Mouse (Mus musculus) heart, adult 2 months (tissue): ENCODE measurements around the gene Ecm2. TPM values are rescaled to one million over a fixed set of nuclear protein-coding genes. Genes with fewer than 3 reads are reported as not detected.

Experiments
- DNase-seq, 2 experiments: peaks; one replicate each; pipeline ENCODE4 v3.0.0; 2021
- H3K27ac ChIP-seq: fragments of 200-600 bp; 2 replicates; pipeline ENCODE4 v1.8.1; 2022
- H3K27me3 ChIP-seq: fragments of 200-500 bp; 2 replicates; pipeline ENCODE4 v1.6.1; 2012; ENCODE audit warnings: mild to moderate bottlenecking, low read length, inconsistent platforms, mixed read lengths; ENCODE audit not compliant: control insufficient read depth, insufficient read depth
- H3K36me3 ChIP-seq: fragments of 200-500 bp; 2 replicates; pipeline ENCODE4 v1.6.1; 2012; ENCODE audit warnings: low read length, inconsistent platforms; ENCODE audit not compliant: control insufficient read depth, insufficient read depth
- H3K4me1 ChIP-seq: fragments of 200-500 bp; 2 replicates; pipeline ENCODE4 v1.6.1; 2011; ENCODE audit warnings: low read length; ENCODE audit not compliant: control insufficient read depth, insufficient read depth
- H3K4me3 ChIP-seq: fragments of 200-600 bp; 2 replicates; pipeline ENCODE4 v1.8.1; 2022
- H3K79me2 ChIP-seq: fragments of 200-500 bp; replicated peaks from 2 replicates; pipeline ENCODE4 v1.6.1; 2012; ENCODE audit warnings: mild to moderate bottlenecking, inconsistent platforms, low read length, moderate library complexity, mixed read lengths; ENCODE audit not compliant: control insufficient read depth, insufficient read depth
- H3K9ac ChIP-seq: fragments of 200-500 bp; 2 replicates; pipeline ENCODE4 v1.6.1; 2012; ENCODE audit warnings: low read depth, mild to moderate bottlenecking, control low read depth, inconsistent platforms, low read length, mixed read lengths
- CTCF ChIP-seq: fragments of 200-600 bp; IDR thresholded peaks from 2 replicates; pipeline ENCODE4 v1.8.1; 2022; ENCODE audit warnings: antibody characterized with exemption, mild to moderate bottlenecking, moderate library complexity
- EP300 ChIP-seq: fragments of 200-500 bp; IDR thresholded peaks from 2 replicates; pipeline ENCODE4 v1.6.1; 2011; ENCODE audit warnings: low read depth, low read length, control low read depth; ENCODE audit not compliant: insufficient read depth
- POLR2A ChIP-seq: fragments of 200-500 bp; IDR thresholded peaks from 2 replicates; pipeline ENCODE4 v1.6.1; 2011; ENCODE audit warnings: mild to moderate bottlenecking, low read depth, low read length, control low read depth; ENCODE audit not compliant: insufficient read depth
- WGBS: fragments of 180-500 bp; shearing (Covaris S2); methylation state at CpG from one replicate; pipeline ENCODE4 v1.1.7; 2018; 5-methylcytosine and 5-hydroxymethylcytosine counted together
- intact Hi-C: fragments of 180-260 bp; cut with DNase I; formaldehyde crosslinking; loops from one replicate; pipeline ENCODE4 v1.15.1; 2025
- polyA plus RNA-seq: library from polyadenylated mRNA; depleted of rRNA; stranded (reverse); fragments of >200 nt; gene quantifications from 2 replicates; pipeline ENCODE4 v1.2.3, GENCODE M21; 2012
- total RNA-seq, 2 experiments: library from RNA; stranded (reverse); gene quantifications; 2 replicates each; pipeline ENCODE4 v1.2.3; 2021

The Ecm2 gene
- total and polyA plus RNA-seq, 3 experiments = 8.2 to 15.4 (median 13.4) TPM

- WGBS = 94% methylated on average over 4 of the region's 4 CpGs
- intact Hi-C loops = no loop called here
Observed at GRCm38 (mm10) chr13:49530636-49531035, 26.0 kb downstream of the Ecm2 start.

GRCm38 (mm10) chr13:49536946-49537345 lies 32.3 kb downstream of the Ecm2 start:
- H3K27ac ChIP-seq = no peak overlapping the region
- H3K4me3 ChIP-seq = no peak overlapping the region
- intact Hi-C loops = no loop called here
- no peaks in the 10 kb centered on the region for H3K27me3 ChIP-seq
- DNase-seq = no peak
- no peaks in the 10 kb centered on the region for H3K79me2 ChIP-seq
- WGBS = 96% methylated on average over 1 of the region's 1 CpGs
- no peaks in the 10 kb centered on the region for H3K36me3 ChIP-seq
- TF ChIP-seq POLR2A (no peak), EP300 (no peak), CTCF (no peak)
- H3K4me1 ChIP-seq = no peaks in the 10 kb centered on the region; the same call in 1 of the 2 replicates
- no peak overlapping the region for H3K9ac ChIP-seq

More at GRCm38 (mm10) chr13:49530636-49531035, 26.0 kb downstream of the Ecm2 start:
- no peaks in the 10 kb centered on the region for H3K27me3 ChIP-seq
- no peaks in the 10 kb centered on the region for H3K4me1 ChIP-seq
- no peaks in the 10 kb centered on the region for H3K79me2 ChIP-seq
- no peak overlapping the region for H3K9ac ChIP-seq
- no peak overlapping the region for H3K4me3 ChIP-seq
- TF ChIP-seq POLR2A = no peak
- TF ChIP-seq EP300 = no peak
- TF ChIP-seq CTCF = 0 out of 2 replicates have a peak, but pooled peaks have one; percentile 17
- no peak overlapping the region for H3K27ac ChIP-seq
- no peaks in the 10 kb centered on the region for H3K36me3 ChIP-seq
- DNase-seq = no peak

- TF ChIP-seq CTCF = no peak
- no peak for TF ChIP-seq EP300
- TF ChIP-seq POLR2A = no peak
- no peak overlapping the region for H3K9ac ChIP-seq
- WGBS = 86% methylated on average over 1 of the region's 1 CpGs
- intact Hi-C loops = no loop called here
- H3K4me3 ChIP-seq = no peak overlapping the region
- H3K79me2 ChIP-seq = no peaks in the 10 kb centered on the region
- no peaks in the 10 kb centered on the region for H3K27me3 ChIP-seq
- no peak overlapping the region; the same call in 1 of the 2 replicates for H3K27ac ChIP-seq
- no peaks in the 10 kb centered on the region for H3K36me3 ChIP-seq
- H3K4me1 ChIP-seq = no peaks in the 10 kb centered on the region; the same call in 1 of the 2 replicates
- DNase-seq = no peak
Observed at GRCm38 (mm10) chr13:49538693-49539092, 34.1 kb downstream of the Ecm2 start.

DNA sequence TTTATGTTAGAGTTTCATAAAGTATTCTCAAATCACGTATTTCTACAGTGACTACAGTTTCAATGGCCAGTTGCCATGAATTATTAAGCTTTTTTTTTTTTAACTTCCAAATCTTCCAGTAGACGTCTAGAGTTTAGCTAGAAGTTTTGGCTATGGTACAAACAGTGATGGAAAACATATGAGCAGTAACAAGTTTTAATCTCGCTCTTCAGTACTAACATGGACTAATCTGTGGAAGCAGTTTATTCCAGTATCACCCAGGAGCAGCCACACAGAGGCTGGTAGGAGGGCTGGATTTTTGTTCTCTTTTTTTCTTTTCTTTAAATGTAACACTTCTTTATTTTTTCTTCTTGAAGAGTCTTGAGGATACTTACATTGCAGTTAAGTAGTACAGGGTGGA lies 39.7 kb downstream of the Ecm2 start, which contains the start of gene Aspn:
Gene Aspn (plus strand): TSS at position 165 of the 400 bp plus-strand sequence.
- peaks cover 5% of the 10 kb centered on the region for H3K4me1 ChIP-seq
- H3K79me2 ChIP-seq = no peaks in the 10 kb centered on the region
- H3K27me3 ChIP-seq = no peaks in the 10 kb centered on the region
- WGBS = 67% methylated on average over 3 of the region's 3 CpGs
- peak within 1 kb of the TSS; percentile 66 for H3K27ac ChIP-seq
- DNase-seq = no peak
- TF ChIP-seq POLR2A (peak; percentile 43; the same call in 1 of the 2 replicates), EP300 (no peak)
- H3K9ac ChIP-seq = no peak within 1 kb of the TSS
- H3K36me3 ChIP-seq = peaks cover 2% of the 10 kb centered on the region; the same call in 1 of the 2 replicates
- intact Hi-C loops = loop anchor here (5.0 kb wide), 1 partner anchor 38 kb away; the partner anchor contains the start of gene Omd
- H3K4me3 ChIP-seq = peak within 1 kb of the TSS; percentile 31

DNA sequence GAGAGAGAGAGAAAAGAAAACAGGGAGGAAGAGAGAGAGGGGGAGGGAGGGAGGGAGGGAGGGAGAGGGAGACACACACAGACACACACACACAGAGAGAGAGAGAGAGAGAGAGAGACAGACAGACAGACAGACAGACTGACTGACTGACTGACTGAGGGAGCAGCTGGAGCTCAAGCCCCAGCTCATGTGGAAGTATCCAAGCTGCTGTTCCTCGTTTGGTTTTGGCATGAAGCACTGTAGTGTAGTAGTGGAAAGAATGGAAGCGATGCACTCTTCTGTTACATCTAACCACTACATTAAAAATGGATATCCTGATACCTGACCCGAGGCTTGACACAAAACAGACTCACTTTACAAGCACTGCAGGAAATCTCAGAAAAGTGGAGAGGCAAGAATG lies 41.0 kb downstream of the Ecm2 start:
- H3K27me3 ChIP-seq = no peaks in the 10 kb centered on the region
- WGBS = 15% methylated on average over 3 of the region's 3 CpGs
- H3K27ac ChIP-seq = peak overlapping the region; percentile 65
- peaks cover 2% of the 10 kb centered on the region; the same call in 1 of the 2 replicates for H3K36me3 ChIP-seq
- peaks cover 5% of the 10 kb centered on the region for H3K4me1 ChIP-seq
- peak in 1 of 2 experiments; percentile 16 for DNase-seq
- TF ChIP-seq POLR2A (no peak), EP300 (no peak), CTCF (no peak)
- intact Hi-C loops = loop anchor here (5.0 kb wide), 2 partner anchors 38 to 93 kb away; no protein-coding TSS in a partner anchor
- peak overlapping the region; percentile 63 for H3K9ac ChIP-seq
- H3K79me2 ChIP-seq = no peaks in the 10 kb centered on the region
- H3K4me3 ChIP-seq = peak overlapping the region; percentile 26

- WGBS = 74% methylated on average over 1 of the region's 1 CpGs
- Histone ChIP-seq H3K4me1 (peaks cover 5% of the 10 kb centered on the region), H3K9ac (no peak overlapping the region), H3K36me3 (peaks cover 2% of the 10 kb centered on the region; the same call in 1 of the 2 replicates), H3K27ac (peak overlapping the region; percentile 65), H3K79me2 (no peaks in the 10 kb centered on the region), H3K27me3 (no peaks in the 10 kb centered on the region), H3K4me3 (no peak overlapping the region)
- TF ChIP-seq CTCF (no peak), POLR2A (peak; percentile 64; the same call in 1 of the 2 replicates)
- intact Hi-C loops = loop anchor here (5.0 kb wide), 2 partner anchors 39 to 94 kb away; no protein-coding TSS in a partner anchor
- peak in 1 of 2 experiments; percentile 39 for DNase-seq
Observed at GRCm38 (mm10) chr13:49546517-49546916, 41.9 kb downstream of the Ecm2 start.
